Mouse (Mus musculus) embryonic stem cell, embryonic (primary cell): ENCODE measurements around the gene Abl1.

Experiments used
- CTCF ChIA-PET, 4 experiments: fragments of 300-600 bp in 2 of 4; fragments of 350-600 bp in 2 of 4; sonication (Branson Sonifier 250); formaldehyde crosslinking; loops; one replicate each; lab custom pipeline; 2022; ENCODE audit warnings: inconsistent platforms in 2 of 4; lab: Charles Lee
- POLR2A ChIA-PET, 4 experiments: fragments of 300-600 bp in 2 of 4; fragments of 350-600 bp in 2 of 4; sonication (Branson Sonifier 250); formaldehyde crosslinking; loops; one replicate each; lab custom pipeline; 2022; ENCODE audit warnings: antibody characterized with exemption in 4 of 4, inconsistent platforms in 1 of 4; lab: Charles Lee

Gene Abl1

DNA sequence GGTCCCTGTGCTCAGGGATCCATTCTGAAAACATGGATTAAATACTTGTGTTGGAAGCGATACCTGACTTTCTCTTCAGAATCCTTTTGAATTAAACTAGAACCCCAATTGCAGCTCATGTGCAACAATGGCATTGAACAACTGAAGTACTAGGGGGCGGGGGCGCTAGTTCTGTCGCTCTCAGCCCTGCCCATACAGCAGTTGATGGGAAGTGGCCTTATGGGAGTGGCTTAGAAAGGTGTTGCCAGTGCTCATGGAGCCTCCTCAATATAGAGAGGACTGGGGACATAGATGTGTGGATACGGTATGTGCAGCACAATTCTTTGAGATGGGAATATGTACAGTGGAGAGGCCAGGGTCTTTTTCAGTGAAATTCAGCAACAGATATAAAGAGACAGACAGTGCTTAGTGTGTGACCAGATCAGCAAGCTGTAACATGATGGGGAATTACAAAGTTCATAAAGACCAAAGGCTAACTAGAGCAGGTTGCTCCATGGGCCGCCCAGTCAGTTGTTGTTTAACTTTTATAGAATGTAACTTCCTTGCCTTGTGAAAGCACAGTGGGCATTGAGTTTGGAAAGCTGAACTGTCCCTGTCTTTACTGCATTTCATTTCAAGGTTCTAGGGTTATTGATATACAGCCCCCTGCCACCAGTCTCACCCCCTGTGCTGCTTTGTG, 31.2 kb downstream of the Abl1 start:
- ChIA-PET CTCF (interaction anchor here in 2 of 4 experiments (0.6 to 4.2 kb wide), 12 partner anchors 10 to 161 kb away, joined by 3 to 24 read pairs (median 3); no protein-coding TSS in a partner anchor), POLR2A (interaction anchor here in 2 of 4 experiments (0.6 to 1.5 kb wide), 11 partner anchors 13 to 140 kb away, joined by 3 to 5 read pairs (median 3); partner anchors contain the start of gene Abl1 (in 1 of the 2))

DNA sequence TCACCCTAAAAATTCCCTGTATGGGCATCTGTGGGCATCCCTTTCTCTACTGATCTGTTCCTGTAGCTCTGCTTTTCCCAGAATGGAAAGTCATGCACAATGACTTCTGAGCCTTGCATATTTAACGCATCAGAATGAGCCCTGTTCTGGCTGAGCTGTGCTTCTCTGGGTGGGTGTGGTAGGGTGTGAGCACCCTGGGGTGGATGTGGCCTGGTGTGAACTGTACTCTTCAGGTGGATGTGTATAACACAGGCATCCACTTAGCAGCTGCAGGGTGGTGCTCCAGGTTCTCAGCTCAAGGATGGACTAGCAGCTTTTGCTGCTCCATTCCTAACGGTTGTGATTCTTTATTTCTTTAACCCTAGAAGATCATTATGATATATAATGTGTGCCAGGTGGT, 31.8 kb downstream of the Abl1 start:
- CTCF ChIA-PET: interaction anchor here in 3 of 4 experiments (0.6 to 4.2 kb wide), 14 partner anchors 8 to 597 kb away, joined by 3 to 24 read pairs (median 3); no protein-coding TSS in a partner anchor
- POLR2A ChIA-PET: interaction anchor here in 3 of 4 experiments (0.5 to 1.5 kb wide), 7 partner anchors 13 to 202 kb away, joined by 3 to 5 read pairs (median 3); no protein-coding TSS in a partner anchor

DNA sequence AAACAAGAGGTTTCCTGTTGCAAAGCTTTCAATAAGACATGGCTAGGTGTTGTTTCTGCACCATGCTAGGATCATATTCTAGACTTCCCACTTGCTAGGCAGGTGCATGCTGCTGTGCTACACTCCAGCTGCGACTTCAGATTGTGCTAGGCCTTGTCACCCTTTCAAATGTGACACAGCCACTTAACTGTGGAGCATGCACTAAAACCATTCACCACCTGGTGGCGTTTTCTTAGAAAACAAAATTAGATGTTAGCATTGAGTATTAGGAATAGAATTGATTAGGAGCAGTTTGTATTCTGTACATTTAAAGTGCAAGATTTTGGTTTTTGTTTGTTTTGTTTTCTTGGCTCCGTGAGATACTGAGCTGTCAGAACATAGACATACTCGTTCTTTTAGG, 32.6 kb downstream of the Abl1 start:
- ChIA-PET POLR2A (interaction anchor here in 3 of 4 experiments (0.6 to 1.6 kb wide), 7 partner anchors 19 to 454 kb away, joined by 3 to 9 read pairs (median 4); no protein-coding TSS in a partner anchor), CTCF (interaction anchor here in 3 of 4 experiments (0.7 to 4.2 kb wide), 16 partner anchors 9 to 160 kb away, joined by 3 to 24 read pairs (median 3); no protein-coding TSS in a partner anchor)

DNA sequence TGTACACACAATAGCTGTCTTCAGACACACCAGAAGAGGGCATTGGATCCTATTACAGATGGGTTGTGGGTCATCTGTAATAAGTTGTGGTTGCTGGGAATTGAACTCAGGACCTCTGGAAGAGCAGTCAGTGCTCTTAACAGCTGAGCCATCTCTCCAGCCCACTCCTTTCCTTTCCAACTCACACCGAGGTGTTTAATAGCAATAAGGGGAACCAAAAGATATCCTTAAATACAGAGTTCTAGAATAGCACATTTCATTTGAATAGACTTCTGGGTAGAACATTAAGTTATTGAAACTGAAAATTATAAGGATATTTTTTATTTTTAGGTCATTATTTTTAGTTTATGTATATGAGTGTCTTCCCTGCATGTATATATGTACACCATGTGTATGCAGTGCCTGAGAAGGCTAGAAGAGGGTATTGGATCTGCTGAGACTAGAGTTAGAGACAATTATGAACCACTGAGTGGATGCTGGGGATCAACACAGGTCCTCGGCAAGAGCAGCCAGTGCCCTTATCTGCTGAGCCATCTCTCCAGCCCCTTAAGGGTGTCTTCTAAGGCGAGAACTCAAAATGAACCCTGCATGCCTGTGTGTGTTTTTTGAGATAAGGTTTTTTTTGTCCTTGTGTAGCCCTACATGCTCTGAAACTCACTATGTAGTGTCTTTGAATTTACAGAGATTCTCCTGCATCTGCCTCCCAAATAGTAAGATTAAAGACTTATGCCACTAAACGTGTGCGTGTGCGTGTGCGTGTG, 36.7 kb downstream of the Abl1 start:
- ChIA-PET CTCF (no interaction called here), POLR2A (interaction anchor here in 1 of 4 experiments (0.7 kb wide), 1 partner anchor 73 kb away, joined by 3 read pairs; no protein-coding TSS in a partner anchor)

DNA sequence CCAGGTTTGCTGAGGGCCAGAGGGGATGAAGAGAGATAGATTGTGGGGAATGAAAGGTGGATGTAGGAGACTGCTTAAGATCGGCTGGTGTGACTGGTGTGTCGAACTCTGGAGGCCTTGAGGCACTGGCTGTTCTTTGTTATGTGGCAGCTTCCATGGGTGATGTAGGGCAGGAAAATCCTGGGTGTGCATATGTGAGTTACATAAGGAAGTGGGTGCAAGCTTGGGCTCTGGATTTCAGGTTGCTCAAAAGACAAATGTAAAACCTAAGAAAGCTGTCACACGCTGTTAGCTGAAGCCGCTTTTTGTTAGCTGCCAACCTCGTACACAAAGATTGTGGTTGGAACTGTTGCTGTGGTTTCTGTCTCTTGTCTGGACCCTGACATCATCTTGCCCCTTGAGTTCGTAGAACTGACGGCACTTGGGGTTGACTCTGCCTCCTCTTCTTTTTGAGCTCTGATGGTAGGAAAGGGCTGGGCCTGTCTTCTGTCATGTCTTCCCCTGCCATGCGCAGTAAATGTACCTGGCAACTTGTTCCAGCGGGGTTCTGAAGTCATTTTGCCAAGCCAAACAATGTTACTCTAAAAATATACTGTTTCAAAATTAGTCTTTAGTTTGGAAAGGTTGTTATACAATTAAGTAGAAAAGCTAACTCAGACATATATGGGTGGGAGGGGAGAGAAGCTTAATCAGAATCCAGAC, 39.6 kb downstream of the Abl1 start:
- POLR2A ChIA-PET: interaction anchor here in 1 of 4 experiments (0.6 to 1.3 kb wide), 7 partner anchors 13 to 156 kb away, joined by 3 to 7 read pairs (median 4); no protein-coding TSS in a partner anchor
- CTCF ChIA-PET: interaction anchor here in 2 of 4 experiments (0.8 to 1.5 kb wide), 2 partner anchors 95 to 96 kb away, joined by 3 to 11 read pairs; no protein-coding TSS in a partner anchor

DNA sequence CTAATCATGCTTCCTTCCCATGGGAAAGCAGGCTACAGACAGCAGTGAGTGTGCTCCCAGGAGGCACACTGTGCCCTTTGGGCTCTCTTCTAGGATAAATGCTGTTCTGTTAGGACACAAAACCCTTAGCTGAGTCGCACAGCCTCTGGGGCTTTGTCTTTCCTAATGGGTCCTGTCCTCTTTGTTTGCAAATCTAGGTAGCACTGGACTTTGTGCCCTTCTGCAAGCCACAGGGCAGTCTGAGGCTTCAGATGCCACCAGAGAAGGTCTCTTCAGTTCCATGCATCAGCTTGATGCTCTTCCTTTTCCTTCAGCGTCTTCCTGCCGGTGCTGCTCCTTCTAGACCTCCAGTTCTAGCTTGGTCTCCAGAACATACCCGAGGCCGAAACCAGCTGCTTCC, 42.5 kb downstream of the Abl1 start:
- ChIA-PET POLR2A (interaction anchor here in 2 of 4 experiments (0.6 to 0.8 kb wide), 2 partner anchors 28 to 582 kb away, joined by 3 read pairs; no protein-coding TSS in a partner anchor), CTCF (interaction anchor here in 1 of 4 experiments (0.5 kb wide), 1 partner anchor 455 kb away, joined by 4 read pairs; no protein-coding TSS in a partner anchor)

DNA sequence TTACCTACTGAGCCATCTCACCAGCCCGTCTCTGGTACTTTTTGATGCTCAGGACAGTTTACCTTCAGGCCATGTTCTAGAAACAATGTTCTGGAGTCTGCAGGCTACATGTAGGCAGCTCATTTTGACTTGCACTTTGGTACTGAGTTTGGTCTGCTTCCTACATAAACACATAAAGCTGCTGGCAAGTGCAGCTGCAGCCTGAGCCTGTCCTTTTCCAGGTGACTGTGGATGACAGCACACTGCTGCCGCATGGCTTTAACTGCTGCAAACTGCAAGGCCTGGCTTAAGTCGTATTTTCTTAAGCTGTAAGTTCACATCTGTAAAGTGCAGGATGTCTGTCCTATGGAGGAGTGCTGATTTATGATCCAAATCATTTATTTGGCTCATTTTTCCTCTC, 44.3 kb downstream of the Abl1 start:
- CTCF ChIA-PET: interaction anchor here in 2 of 4 experiments (0.6 to 1.6 kb wide), 6 partner anchors 14 to 54 kb away, joined by 3 to 5 read pairs (median 4); no protein-coding TSS in a partner anchor
- POLR2A ChIA-PET: interaction anchor here in 2 of 4 experiments (0.6 to 1.6 kb wide), 7 partner anchors 13 to 32 kb away, joined by 3 to 7 read pairs (median 3); no protein-coding TSS in a partner anchor

DNA sequence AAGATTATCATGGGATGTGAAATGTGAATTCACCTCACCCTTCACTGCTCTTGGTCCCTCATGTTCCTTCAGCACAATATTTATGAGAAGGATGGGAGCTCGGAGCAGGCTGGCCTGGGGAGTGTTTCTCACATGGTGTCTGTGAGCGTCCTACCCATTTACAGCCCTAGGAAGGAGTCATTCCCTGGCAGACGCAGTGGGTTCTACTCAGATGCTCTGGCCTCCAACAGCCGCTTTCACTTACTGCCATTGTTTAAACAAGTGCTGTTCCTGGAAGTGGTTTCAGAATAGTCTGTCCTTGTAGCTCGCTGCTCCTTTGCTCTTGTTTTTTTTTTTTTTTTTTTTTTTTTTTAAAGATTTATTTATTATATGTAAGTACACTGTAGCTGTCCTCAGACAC, 45.4 kb downstream of the Abl1 start:
- ChIA-PET CTCF (interaction anchor here (0.6 to 1.9 kb wide), 19 partner anchors 13 to 1275 kb away, joined by 3 to 11 read pairs (median 4); no protein-coding TSS in a partner anchor), POLR2A (interaction anchor here (0.6 to 1.6 kb wide), 9 partner anchors 14 to 257 kb away, joined by 3 to 8 read pairs (median 3); no protein-coding TSS in a partner anchor)

DNA sequence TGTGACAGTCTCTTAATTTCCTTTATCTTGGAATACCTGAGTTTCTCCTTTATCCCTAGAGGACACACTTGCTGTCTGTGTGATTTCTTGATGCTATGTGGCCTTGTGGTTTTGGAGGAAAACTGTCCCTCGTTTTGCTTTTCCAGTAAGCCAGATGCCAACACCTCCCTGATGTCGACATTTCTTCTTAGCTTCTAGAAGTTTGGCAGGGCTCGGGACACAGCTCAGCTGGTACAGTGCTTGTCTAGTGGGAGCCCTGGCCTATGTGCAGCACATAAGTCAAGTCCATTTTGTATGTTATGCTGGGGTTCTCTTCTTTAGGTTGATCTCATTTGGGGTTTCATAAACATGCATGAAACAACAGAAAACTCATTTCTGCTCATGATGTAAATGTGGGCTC, 50.9 kb downstream of the Abl1 start:
- CTCF ChIA-PET: interaction anchor here in 2 of 4 experiments (0.7 to 1.3 kb wide), 2 partner anchors 30 to 56 kb away, joined by 3 to 4 read pairs; no protein-coding TSS in a partner anchor
- POLR2A ChIA-PET: interaction anchor here in 2 of 4 experiments (0.8 to 4.6 kb wide), 8 partner anchors 8 to 24 kb away, joined by 3 to 23 read pairs (median 4); no protein-coding TSS in a partner anchor

DNA sequence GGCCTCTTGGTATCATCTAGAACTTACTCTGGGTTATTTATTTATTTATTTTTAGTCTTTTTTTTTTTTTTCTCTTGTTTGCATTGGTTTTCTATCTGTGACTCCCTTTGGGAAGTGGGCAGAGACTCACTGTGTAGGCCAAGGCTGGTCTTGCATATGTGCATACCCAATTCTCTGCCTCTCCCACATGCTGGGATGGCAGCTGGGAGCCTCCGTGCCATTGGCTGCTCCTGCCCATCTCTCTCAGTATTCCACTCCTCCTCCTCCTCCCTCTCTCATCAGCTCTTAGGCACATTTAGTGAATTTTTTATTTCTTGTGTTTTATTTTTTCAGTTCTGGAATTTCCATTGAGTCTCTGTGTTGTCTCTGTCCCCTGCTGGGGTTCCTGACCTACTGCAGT, 53.6 kb downstream of the Abl1 start:
- ChIA-PET POLR2A (interaction anchor here in 3 of 4 experiments (0.6 to 4.6 kb wide), 16 partner anchors 9 to 202 kb away, joined by 3 to 23 read pairs (median 4); partner anchors contain the start of genes Abl1 (in 1 of the 3) and Exosc2 (in 1 of the 3)), CTCF (interaction anchor here in 3 of 4 experiments (0.5 to 1.2 kb wide), 4 partner anchors 96 to 1940 kb away, joined by 3 to 7 read pairs (median 4); no protein-coding TSS in a partner anchor)

DNA sequence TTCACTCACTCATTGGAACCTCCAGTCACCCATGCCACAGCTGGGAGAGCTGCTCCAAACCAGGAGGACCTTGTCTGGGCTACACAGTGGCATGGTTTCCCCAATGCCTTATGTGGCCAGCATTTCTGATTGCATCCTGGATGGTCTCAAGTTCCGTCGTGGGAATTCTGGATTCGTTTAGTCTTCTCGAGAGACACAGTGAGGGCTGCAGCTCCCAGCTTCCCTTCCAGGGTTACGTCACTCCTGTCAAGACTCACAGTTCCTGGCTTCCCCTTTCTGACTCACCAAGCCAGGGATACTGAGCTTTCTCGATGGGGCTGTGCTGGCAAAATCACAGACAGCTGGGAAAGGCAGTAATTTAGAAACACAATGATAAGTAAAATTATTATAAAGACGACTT, 54.0 kb downstream of the Abl1 start:
- CTCF ChIA-PET: interaction anchor here in 2 of 4 experiments (0.5 to 1.3 kb wide), 3 partner anchors 82 to 105 kb away, joined by 3 to 4 read pairs (median 3); no protein-coding TSS in a partner anchor
- POLR2A ChIA-PET: interaction anchor here in 3 of 4 experiments (0.6 to 4.6 kb wide), 14 partner anchors 9 to 424 kb away, joined by 3 to 23 read pairs (median 4); partner anchors contain the start of genes Abl1 (in 1 of the 3) and Exosc2 (in 1 of the 3)

DNA sequence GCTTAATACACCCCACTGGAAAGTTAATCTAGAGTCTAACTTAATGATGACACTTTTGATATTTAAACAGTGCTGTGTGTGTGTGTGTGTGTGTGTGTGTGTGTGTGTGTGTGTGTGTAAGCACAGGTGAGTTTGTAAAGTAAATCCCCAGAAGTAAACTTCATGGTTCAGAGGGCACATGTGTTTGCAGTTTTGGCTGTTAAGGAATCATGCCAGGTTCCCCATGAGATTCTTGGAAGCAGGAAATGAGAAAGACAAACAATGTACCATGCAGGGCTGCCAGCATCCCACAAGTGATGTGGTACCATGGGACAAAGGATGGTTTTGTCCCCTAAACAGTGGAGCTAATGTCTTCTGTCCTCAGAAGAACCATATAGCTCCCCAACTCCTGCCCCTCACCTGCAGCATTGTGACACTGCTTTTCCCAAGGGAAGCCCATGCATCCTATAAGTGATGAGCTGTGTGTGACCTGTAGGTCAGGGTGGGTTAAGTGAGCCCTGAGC, 57.6 kb downstream of the Abl1 start:
- ChIA-PET CTCF (no interaction called here), POLR2A (interaction anchor here in 2 of 4 experiments (0.7 to 1.4 kb wide), 3 partner anchors 18 to 219 kb away, joined by 3 to 5 read pairs (median 3); no protein-coding TSS in a partner anchor)

DNA sequence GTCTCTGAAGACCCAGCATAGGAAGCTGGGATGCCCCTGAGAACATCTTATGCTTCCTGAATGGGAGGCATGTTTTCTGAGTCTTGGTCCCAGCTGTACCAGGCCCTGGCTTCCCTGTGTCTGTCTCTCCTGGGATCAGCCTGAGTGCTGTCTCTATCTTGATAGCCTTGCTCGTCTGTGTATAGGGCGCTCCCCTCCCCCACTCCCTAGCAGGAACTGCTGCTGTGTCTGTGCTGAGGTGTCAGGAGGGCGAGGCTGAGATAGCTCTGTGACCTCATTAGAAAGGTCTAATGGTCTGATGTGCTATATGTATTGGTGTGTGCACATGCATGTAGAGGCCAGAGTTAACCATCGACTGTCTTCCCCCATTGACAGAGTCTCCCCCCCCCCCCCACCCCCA, 58.7 kb downstream of the Abl1 start:
- POLR2A ChIA-PET: interaction anchor here in 3 of 4 experiments (0.7 to 1.8 kb wide), 19 partner anchors 8 to 160 kb away, joined by 3 to 8 read pairs (median 4); no protein-coding TSS in a partner anchor
- CTCF ChIA-PET: interaction anchor here in 3 of 4 experiments (0.5 to 0.7 kb wide), 6 partner anchors 13 to 1307 kb away, joined by 3 to 7 read pairs (median 4); no protein-coding TSS in a partner anchor

DNA sequence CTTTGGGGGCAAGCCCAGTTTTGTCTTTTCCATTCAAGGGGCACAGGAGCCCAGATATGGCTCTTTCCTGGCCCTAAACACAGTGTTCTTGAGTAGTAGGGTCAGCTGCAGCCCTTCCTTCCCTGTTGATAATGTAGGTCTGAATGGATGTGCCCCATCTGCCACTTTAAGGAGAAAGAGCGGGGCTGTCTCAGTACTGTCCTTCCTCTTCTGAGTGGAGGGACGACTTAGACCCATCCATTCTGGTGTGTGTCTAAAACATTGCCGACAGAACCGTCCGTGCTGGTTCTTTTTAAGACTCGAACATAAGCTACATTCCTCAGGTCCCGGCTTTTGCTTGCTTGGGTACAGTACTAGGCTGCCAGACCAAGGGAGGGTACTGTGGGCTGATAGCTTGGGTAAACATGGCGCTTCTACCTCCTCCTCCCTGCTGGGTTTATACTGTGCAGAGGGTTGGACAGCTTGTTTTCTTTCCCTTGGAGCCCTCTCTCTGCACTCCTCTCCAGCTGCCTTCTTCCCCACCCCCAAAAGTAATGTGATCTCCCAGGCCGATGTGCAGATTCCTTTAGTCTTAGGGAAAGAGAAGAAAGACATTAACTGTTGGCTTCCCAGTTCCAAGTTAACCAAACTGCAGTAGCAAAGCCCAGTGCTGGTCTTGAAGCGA, 61.0 kb downstream of the Abl1 start:
- CTCF ChIA-PET: interaction anchor here in 3 of 4 experiments (0.6 to 1.4 kb wide), 3 partner anchors 34 to 68 kb away, joined by 3 to 5 read pairs (median 5); no protein-coding TSS in a partner anchor
- POLR2A ChIA-PET: interaction anchor here in 3 of 4 experiments (0.6 to 2.6 kb wide), 12 partner anchors 9 to 61 kb away, joined by 3 to 9 read pairs (median 3); partner anchors contain the start of gene Abl1 (in 1 of the 3)

DNA sequence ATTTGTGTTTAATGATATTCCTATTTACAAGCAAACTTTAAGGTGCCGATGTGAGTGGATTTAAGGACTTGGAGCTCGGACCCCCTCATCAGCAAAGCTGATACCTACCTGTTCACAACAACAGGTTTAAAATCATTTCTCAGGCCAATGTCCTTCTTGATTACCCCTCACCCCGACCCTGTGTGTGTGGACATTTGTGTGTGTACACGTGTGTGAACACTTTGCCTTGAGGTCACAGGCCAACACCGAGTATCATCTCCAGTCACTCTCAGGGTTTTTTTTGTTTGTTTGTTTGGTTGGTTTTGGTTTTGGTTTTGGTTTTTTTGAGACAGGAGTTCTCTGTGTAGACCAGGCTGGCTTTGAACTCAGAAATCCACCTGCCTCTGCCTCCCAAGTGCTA, 62.0 kb downstream of the Abl1 start:
- ChIA-PET CTCF (no interaction called here), POLR2A (interaction anchor here in 2 of 4 experiments (1.0 to 4.4 kb wide), 6 partner anchors 9 to 23 kb away, joined by 3 to 23 read pairs (median 4); no protein-coding TSS in a partner anchor)

DNA sequence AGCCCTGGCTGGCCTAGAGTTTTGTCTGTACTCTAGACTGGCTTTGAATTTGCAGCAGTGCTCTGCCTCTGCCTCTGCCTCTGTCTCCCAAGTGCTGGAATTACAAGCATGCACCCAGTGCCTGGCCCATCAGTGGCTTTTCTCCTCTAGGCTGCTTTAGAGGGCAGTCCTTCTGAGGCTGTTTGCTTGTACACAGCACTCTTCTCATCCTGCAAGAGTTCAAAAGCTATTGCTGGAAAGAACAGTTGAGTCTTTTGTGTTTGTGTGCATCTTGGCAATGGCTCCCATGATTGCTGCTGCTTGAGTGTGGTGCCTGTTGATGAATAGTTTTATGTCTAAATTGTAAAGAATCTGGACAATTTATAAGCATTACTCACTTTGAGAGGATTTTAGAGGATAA, 69.3 kb downstream of the Abl1 start:
- ChIA-PET POLR2A (interaction anchor here in 3 of 4 experiments (0.5 to 1.7 kb wide), 7 partner anchors 8 to 388 kb away, joined by 3 to 6 read pairs (median 3); no protein-coding TSS in a partner anchor), CTCF (interaction anchor here in 1 of 4 experiments (0.6 kb wide), 1 partner anchor 255 kb away, joined by 5 read pairs; no protein-coding TSS in a partner anchor)
